Mouse (Mus musculus): ENCODE results near the gene Lamb1.

DNA sequence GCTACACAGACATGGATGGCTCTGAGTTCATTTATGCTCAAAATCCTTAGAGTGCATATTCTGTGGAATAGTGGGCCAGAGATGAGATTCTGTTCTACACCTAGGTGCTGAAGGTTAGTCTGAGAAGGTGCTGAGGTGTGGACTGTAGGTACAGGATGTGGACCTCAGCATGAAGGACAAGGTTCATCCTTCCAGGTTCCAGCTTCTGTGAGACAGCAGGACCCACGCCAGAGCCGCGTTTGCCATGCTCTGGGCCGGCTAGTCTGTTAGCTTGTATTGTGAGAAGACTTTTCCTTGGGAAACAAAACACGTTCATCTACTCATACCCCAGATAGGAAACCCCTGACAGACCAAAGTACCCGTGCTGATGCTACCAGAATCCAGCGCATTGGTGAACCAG, 8.6 kb downstream of the Lamb1 start:
- TF ChIP-seq POLR2A (IDR thresholded peaks at IDR 0.05; ENCODE audit: insufficient read depth, low read length) (no peak), EP300 (IDR thresholded peaks at IDR 0.05; ENCODE audit: insufficient read depth, low read depth, low read length) (no peak), CTCF (IDR thresholded peaks at IDR 0.05; ENCODE audit: low read depth, low read length) (no peak)
